ENCODE assay signal across 9 mouse cellular contexts in genomic region chr7:28893643-28894265, GRCm38 (mm10). TPM values are rescaled to one million over a fixed set of nuclear protein-coding genes. Genes with fewer than 3 reads are reported as not detected.
DNase-seq lines count a peak whose midpoint lies in the region; ATAC-seq and TF ChIP-seq lines count a peak whose summit lies in the region.
"Had no signal": no experiment of that assay in that cellular context is flagged by ENCODE, and none has a peak within 500 bp of the region (broad histone marks: within the 10 kb centered on the region; RNA-seq: fewer than 3 reads in every experiment).

No protein-coding gene starts in this region.

- peak; percentile 67; the same call in 1 of the 2 replicates for ATAC-seq in lung, embryonic 14.5 days (ENCODE audit: insufficient read depth)
- peak; percentile 20; the same call in 1 of the 2 replicates for ATAC-seq in stomach, embryonic 14.5 days (ENCODE audit: insufficient number of reproducible peaks, insufficient read depth, low FRiP score, low read depth)

- H3K36me3 ChIP-seq in MEL (ENCODE audit: control insufficient read depth in 1 of 2, insufficient read depth in 2 of 2, low read length in 2 of 2) = peaks cover 0 to 7% of the 10 kb centered on the region in 2 experiments; a peak in 1 of 4 replicates
- peaks cover 77% of the 10 kb centered on the region for H3K36me3 ChIP-seq in lung, embryonic 14.5 days (ENCODE audit: insufficient read depth)
- H3K36me3 ChIP-seq in stomach, embryonic 14.5 days (ENCODE audit: control insufficient read depth, insufficient read depth, low read length) = peaks cover 72% of the 10 kb centered on the region

- no peaks in the 10 kb centered on the region for H3K79me2 ChIP-seq in MEL (ENCODE audit: control insufficient read depth, insufficient read depth, low read length, poor library complexity)

- H3K4me3 ChIP-seq in MEL (ENCODE audit: control insufficient read depth in 1 of 2, insufficient read depth in 1 of 2, low read depth in 2 of 2, low read length in 2 of 2) = no peak overlapping the region
- H3K4me3 ChIP-seq in embryonic fibroblast, embryonic 13.5 days (ENCODE audit: insufficient read depth, low read length) = no peak overlapping the region
- no peak overlapping the region for H3K4me3 ChIP-seq in lung, embryonic 14.5 days (ENCODE audit: low read depth, low read length)
- no peak overlapping the region for H3K4me3 ChIP-seq in stomach, embryonic 14.5 days (ENCODE audit: low read depth, low read length)
- H3K4me3 ChIP-seq: myocyte had no signal

- TF ChIP-seq RAD21 in MEL (IDR thresholded peaks at IDR 0.05; ENCODE audit: low read depth, low read length) = peak; percentile 54

- H3K4me2 ChIP-seq in lung, embryonic 14.5 days = no peak overlapping the region
- H3K4me2 ChIP-seq in stomach, embryonic 14.5 days (replicated peaks; ENCODE audit: low read depth, low read length) = no peak overlapping the region

- TF ChIP-seq CTCF in MEL (IDR thresholded peaks at IDR 0.05 in 2 of 3, conservative IDR thresholded peaks at IDR 0.05 in 1 of 3; ENCODE audit: control insufficient read depth in 1 of 3, insufficient read depth in 1 of 3, low read depth in 2 of 3, low read length in 3 of 3, poor library complexity in 1 of 3, severe bottlenecking in 1 of 3) = peak; percentile 17 to 72 (median 69); a peak in 5 of 6 replicates
- peak; percentile 32; the same call in 1 of the 2 replicates for TF ChIP-seq CTCF in embryonic fibroblast, embryonic 13.5 days (IDR thresholded peaks at IDR 0.05; ENCODE audit: borderline replicate concordance, insufficient read depth, low read length)
- peak; percentile 74 for TF ChIP-seq CTCF in lung, embryonic 14.5 days (IDR thresholded peaks at IDR 0.05; ENCODE audit: low read depth)

- H3K9me3 ChIP-seq in MEL (replicated peaks; ENCODE audit: insufficient read depth, low read length) = no peaks in the 10 kb centered on the region
- H3K9me3 ChIP-seq in lung, embryonic 14.5 days (ENCODE audit: low read depth, low read length) = no peaks in the 10 kb centered on the region
- no peaks in the 10 kb centered on the region for H3K9me3 ChIP-seq in stomach, embryonic 14.5 days (ENCODE audit: control insufficient read depth, low read depth, low read length)

- no peak overlapping the region for H3K9ac ChIP-seq in MEL (ENCODE audit: control insufficient read depth, low read depth, low read length, poor library complexity, severe bottlenecking)
- H3K9ac ChIP-seq in lung, embryonic 14.5 days = no peak overlapping the region
- H3K9ac ChIP-seq in stomach, embryonic 14.5 days (replicated peaks; ENCODE audit: low read depth, low read length) = no peak overlapping the region

- TF ChIP-seq EP300 in MEL (IDR thresholded peaks at IDR 0.05; ENCODE audit: low read depth in 1 of 2, low read length in 2 of 2) = no peak

- no peak for TF ChIP-seq POLR2A in MEL (IDR thresholded peaks at IDR 0.05; ENCODE audit: control insufficient read depth in 1 of 2, insufficient read depth in 1 of 2, low read depth in 1 of 2, low read length in 2 of 2, poor library complexity in 1 of 2)
- no peak for TF ChIP-seq POLR2A in embryonic fibroblast, embryonic 13.5 days (IDR thresholded peaks at IDR 0.05; ENCODE audit: low read depth, low read length)

- no peaks in the 10 kb centered on the region for H3K27me3 ChIP-seq in MEL (ENCODE audit: control insufficient read depth in 1 of 2, insufficient read depth in 2 of 2, low read length in 2 of 2)
- peaks cover 14% of the 10 kb centered on the region for H3K27me3 ChIP-seq in lung, embryonic 14.5 days (ENCODE audit: insufficient read depth, low read length)
- H3K27me3 ChIP-seq in stomach, embryonic 14.5 days (ENCODE audit: control insufficient read depth, insufficient read depth, low read length) = 0 out of 2 replicates have a peak, but pooled peaks cover 4% of the 10 kb centered on the region

- no peak overlapping the region for H3K27ac ChIP-seq in MEL (ENCODE audit: control insufficient read depth, low read depth, low read length)
- no peak overlapping the region for H3K27ac ChIP-seq in embryonic fibroblast, embryonic 13.5 days (ENCODE audit: insufficient read depth, low read length)
- no peak overlapping the region for H3K27ac ChIP-seq in lung, embryonic 14.5 days (ENCODE audit: low read depth)
- no peak overlapping the region for H3K27ac ChIP-seq in stomach, embryonic 14.5 days (ENCODE audit: low read length)

- DNase-seq in heart, adult 11 months = peak; percentile 94
- no peak for DNase-seq in heart, adult 8-10 months (ENCODE audit: low spot score)
- DNase-seq in MEL (ENCODE audit: low read depth, low spot score) = peak; percentile 52
- DNase-seq in kidney, adult 18-20 months = peak; percentile 56
- peak; percentile 80 for DNase-seq in lung, embryonic 14.5 days
- DNase-seq in left cerebral cortex, adult 9 months (ENCODE audit: low spot score in 2 of 2) = no peak

- no peaks in the 10 kb centered on the region for H3K4me1 ChIP-seq in MEL (ENCODE audit: control insufficient read depth in 1 of 2, insufficient read depth in 2 of 2, low read length in 2 of 2)
- no peaks in the 10 kb centered on the region for H3K4me1 ChIP-seq in embryonic fibroblast, embryonic 13.5 days (ENCODE audit: control insufficient read depth, insufficient read depth, low read length)
- peaks cover 4% of the 10 kb centered on the region; the same call in 1 of the 2 replicates for H3K4me1 ChIP-seq in lung, embryonic 14.5 days (ENCODE audit: insufficient read depth)
- H3K4me1 ChIP-seq in stomach, embryonic 14.5 days (ENCODE audit: control insufficient read depth, insufficient read depth, low read length) = peaks cover 5% of the 10 kb centered on the region

- 45% methylated on average over 7 of the region's 7 CpGs for WGBS in lung, embryonic 14.5 days
- 47% methylated on average over 7 of the region's 7 CpGs for WGBS in stomach, embryonic 14.5 days

TF ChIP-seq in MEL, 35 proteins besides CTCF, POLR2A, EP300 and RAD21:
- no peak for TF ChIP-seq NELFE (IDR thresholded peaks at IDR 0.05; ENCODE audit: low read depth, low read length)
- TF ChIP-seq MYC (IDR thresholded peaks at IDR 0.05; ENCODE audit: low read depth, low read length) = no peak
- TF ChIP-seq TBP (IDR thresholded peaks at IDR 0.05; ENCODE audit: low read depth, low read length) = no peak
- TF ChIP-seq ZC3H11A (IDR thresholded peaks at IDR 0.05; ENCODE audit: low read depth, low read length) = peak; percentile 50
- no peak for TF ChIP-seq POLR2AphosphoS5 (IDR thresholded peaks at IDR 0.05; ENCODE audit: borderline replicate concordance, low read depth, low read length)
- TF ChIP-seq GATA1 (IDR thresholded peaks at IDR 0.05; ENCODE audit: low read depth, low read length) = no peak
- TF ChIP-seq ZKSCAN1 (IDR thresholded peaks at IDR 0.05; ENCODE audit: low read depth, low read length) = no peak
- peak; percentile 73 for TF ChIP-seq SMC3 (IDR thresholded peaks at IDR 0.05; ENCODE audit: low read depth, low read length)
- no peak for TF ChIP-seq SIN3A (IDR thresholded peaks at IDR 0.05; ENCODE audit: low read length)
- TF ChIP-seq MYB (IDR thresholded peaks at IDR 0.05; ENCODE audit: low read depth, low read length) = no peak
- TF ChIP-seq MXI1 (IDR thresholded peaks at IDR 0.05; ENCODE audit: low read depth, low read length) = no peak
- TF ChIP-seq KAT2A (conservative IDR thresholded peaks at IDR 0.05; ENCODE audit: low read depth, low read length) = no peak
- TF ChIP-seq TAL1 (IDR thresholded peaks at IDR 0.05; ENCODE audit: low read length) = no peak
- no peak for TF ChIP-seq TCF12 (IDR thresholded peaks at IDR 0.05; ENCODE audit: low read depth, low read length)

RNA-seq across cellular contexts. Expression of gene Capn12, which starts 12.5 kb away (rescaled TPM):
- total RNA-seq in heart, adult 8-10 months (2022) = under 1 TPM; 0.12 to 0.32 (median 0.23) TPM
- 0.19 TPM in 1 of 2 replicates, not detected in the other for total RNA-seq in MEL (2012; rRNA removed)
- not detected for polyA plus RNA-seq in MEL (2012; ENCODE audit: insufficient read depth in 1 of 2, insufficient read length in 2 of 2, low read depth in 1 of 2, low replicate concordance in 2 of 2, missing spikeins in 1 of 2)
- polyA plus RNA-seq in embryonic fibroblast, embryonic 13.5 days (2011; ENCODE audit: insufficient read length, low read depth, missing spikeins) = 0.23 TPM in 1 of 2 replicates, not detected in the other
- polyA plus RNA-seq in lung, embryonic 14.5 days (2014; fragmentation: Nextera tagmentation; extraction: Ambion mirVana) = 0.42 and 0.61 TPM in 2 replicates
- polyA plus RNA-seq in stomach, embryonic 14.5 days (2014; fragmentation: Nextera tagmentation; extraction: Ambion mirVana) = 0.67 and 1.1 TPM in 2 replicates

RNA-seq across cellular contexts. Expression of gene Lgals7, which starts 30.1 kb away (rescaled TPM):
- total RNA-seq in heart, adult 8-10 months (2022) = 1 to 10 TPM in 1 of 4 experiments, not detected in 3; 1.3 TPM
- total RNA-seq in MEL (2012; rRNA removed) = 27.7 and 37.8 TPM in 2 replicates
- 100 to 1,000 TPM in 1 of 2 experiments, not detected in 1; 138 TPM for polyA plus RNA-seq in MEL (2012; ENCODE audit: insufficient read depth in 1 of 2, insufficient read length in 2 of 2, low read depth in 1 of 2, low replicate concordance in 2 of 2, missing spikeins in 1 of 2)
- 1.5 and 4.3 TPM in 2 replicates for polyA plus RNA-seq in embryonic fibroblast, embryonic 13.5 days (2011; ENCODE audit: insufficient read length, low read depth, missing spikeins)
- polyA plus RNA-seq in lung, embryonic 14.5 days (2014; fragmentation: Nextera tagmentation; extraction: Ambion mirVana) = 1.0 and 1.7 TPM in 2 replicates
- 1.4 and 1.5 TPM in 2 replicates for polyA plus RNA-seq in stomach, embryonic 14.5 days (2014; fragmentation: Nextera tagmentation; extraction: Ambion mirVana)

Comparison
In these comparisons a context has a peak if more than half of its experiments do, and no peak if none do; other contexts are left out.
1. DNase-seq: peak in heart, adult 11 months (single experiment), MEL (single experiment), kidney, adult 18-20 months (single experiment) and lung, embryonic 14.5 days (single experiment); none in heart, adult 8-10 months (single experiment) and left cerebral cortex, adult 9 months (0 of 2).
2. Peak in every context shown above with its lines, with median percentiles within 50 percentile points of each other: CTCF ChIP-seq.